Mouse (Mus musculus) effector memory CD4-positive, alpha-beta T cell, adult 7 months (primary cell): ENCODE results near the gene Inca1. TPM values are rescaled to one million over a fixed set of nuclear protein-coding genes. Genes with fewer than 3 reads are reported as not detected.

Experiments
- polyA plus RNA-seq: library from polyadenylated mRNA; unstranded; fragments of 100-300 nt; shearing (Covaris generic); gene quantifications from one replicate; pipeline ENCODE4 v1.2.1, GENCODE M21; 2017

Inca1 gene
- 0.35 TPM for polyA plus RNA-seq

GRCm38 (mm10) chr11:70699722-70700556 is at the start of gene Inca1, which contains the start of gene Kif1c:
Inca1 (minus strand) TSS chr11:70700155.
Kif1c (plus strand) TSS chr11:70700548.

GRCm38 (mm10) chr11:70687601-70688199 is 12.3 kb downstream of the Inca1 start, which contains the start of gene Camta2:
Camta2 (minus strand) TSS chr11:70688105.

GRCm38 (mm10) chr11:70668771-70669505 is 31.0 kb downstream of the Inca1 start, which contains the start of gene Spag7:
Spag7 (minus strand) TSS chr11:70669416.

DNA sequence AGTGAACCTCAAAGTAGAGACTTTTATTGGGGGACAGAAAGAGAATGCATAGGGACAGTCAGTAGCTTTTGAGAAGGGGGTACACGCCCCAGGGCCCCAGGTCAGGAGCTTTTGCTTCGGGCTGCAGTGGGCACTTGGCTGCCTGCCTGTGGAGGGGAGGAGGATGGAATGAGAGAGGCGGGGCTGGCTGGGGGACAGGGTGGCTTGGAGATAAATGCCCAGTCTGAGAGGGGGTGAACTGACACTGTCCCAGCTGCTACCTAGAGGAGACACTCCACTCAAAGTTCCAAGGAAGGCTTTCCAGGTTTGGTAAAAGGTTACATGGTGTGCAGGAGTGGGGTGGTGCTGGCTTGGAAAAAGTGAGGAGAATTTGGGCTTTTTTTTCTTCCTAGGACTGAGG is 43.0 kb downstream of the Inca1 start, which contains the start of gene Eno3:
Gene Eno3, plus strand, starts transcription at position 239 of the 400 bp plus-strand sequence.

DNA sequence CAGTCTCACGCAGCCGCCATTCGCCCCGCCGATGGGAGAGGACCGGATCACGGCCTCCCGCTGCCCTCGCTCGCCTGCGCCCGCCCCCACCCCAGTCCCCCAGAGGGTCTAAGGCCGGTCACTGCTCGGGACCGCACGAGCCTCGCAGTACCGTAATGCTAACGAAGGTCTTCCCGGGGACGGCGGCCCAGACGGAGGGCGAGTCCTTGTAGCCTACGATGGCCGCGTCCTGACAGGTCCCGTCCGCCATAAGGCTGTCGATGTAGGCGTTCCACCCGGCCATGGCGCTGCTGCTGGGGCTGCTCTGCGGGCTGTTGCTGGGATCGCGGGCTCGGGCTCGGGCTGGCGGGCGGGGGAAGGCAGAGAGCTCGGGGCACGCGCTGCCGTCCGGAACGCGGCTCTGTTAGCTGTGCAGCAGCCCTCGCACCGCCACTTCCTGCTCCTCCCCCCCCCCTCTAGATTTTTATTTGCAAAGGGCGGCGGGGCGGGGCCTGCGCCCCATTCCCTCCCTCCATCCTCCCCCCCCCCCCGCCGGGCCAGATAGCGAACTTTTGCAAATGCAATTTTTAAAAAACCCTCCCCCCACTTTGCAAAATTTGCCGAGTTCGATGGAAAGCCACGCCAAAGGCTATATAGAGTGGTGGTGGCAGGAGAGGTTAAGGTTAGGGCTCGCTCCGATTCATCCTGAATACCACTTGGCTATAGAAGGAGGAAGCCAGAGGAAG is 45.6 kb downstream of the Inca1 start, which contains the start of gene Pfn1:
Gene Pfn1, minus strand, starts transcription at position 447 of the 725 bp plus-strand sequence.

DNA sequence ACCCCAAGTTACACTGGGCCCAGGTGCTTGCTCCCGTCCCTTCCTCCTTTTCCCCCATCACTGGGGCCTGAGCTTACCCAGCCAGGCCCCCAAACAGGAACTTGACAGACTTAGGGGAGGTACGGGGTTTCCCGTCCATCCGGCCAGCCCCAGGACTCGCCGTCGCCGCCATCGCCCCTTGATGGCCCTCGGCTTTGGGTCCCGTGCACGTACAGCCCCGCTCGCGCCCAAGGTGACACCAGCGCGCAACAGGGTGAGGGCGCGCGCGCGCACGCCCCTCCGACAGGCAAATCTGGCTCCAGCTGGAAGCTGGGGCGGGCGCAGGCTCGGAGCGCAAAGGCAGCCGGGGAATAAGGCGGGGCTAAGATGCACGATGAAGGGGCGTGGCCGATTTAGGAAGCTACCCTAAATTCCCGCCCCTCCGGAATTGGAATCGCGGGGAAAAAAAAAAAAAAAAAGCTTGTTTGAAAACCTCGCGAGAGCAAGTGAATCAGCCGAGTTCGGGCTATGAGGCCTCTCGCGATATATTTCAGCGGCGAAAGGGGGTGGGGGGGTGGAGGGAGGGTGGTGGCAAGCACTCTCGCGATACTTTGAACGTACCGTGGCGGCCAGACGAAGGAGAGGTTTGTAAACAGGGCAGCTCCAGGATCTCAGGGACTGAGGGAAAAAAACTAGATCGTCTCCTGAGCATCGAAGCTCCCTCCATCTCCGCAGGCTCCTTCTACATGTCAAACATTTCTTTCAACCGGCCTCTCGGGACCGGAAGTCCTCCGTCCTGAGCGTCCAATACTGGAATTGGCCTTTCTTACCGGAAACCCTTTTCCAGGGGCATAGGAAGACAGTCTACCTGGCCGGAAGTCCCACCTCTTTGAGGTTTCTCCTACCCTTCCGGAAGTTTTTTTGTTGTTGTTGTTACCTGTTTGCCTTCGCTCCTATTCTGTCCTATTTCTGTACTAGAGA is 53.0 kb downstream of the Inca1 start, which contains the start of the genes Rnf167 and Slc25a11:
Gene Rnf167, plus strand, starts transcription at position 545 of the 960 bp plus-strand sequence.
Gene Slc25a11, minus strand, starts transcription at position 789 of the 960 bp plus-strand sequence.

DNA sequence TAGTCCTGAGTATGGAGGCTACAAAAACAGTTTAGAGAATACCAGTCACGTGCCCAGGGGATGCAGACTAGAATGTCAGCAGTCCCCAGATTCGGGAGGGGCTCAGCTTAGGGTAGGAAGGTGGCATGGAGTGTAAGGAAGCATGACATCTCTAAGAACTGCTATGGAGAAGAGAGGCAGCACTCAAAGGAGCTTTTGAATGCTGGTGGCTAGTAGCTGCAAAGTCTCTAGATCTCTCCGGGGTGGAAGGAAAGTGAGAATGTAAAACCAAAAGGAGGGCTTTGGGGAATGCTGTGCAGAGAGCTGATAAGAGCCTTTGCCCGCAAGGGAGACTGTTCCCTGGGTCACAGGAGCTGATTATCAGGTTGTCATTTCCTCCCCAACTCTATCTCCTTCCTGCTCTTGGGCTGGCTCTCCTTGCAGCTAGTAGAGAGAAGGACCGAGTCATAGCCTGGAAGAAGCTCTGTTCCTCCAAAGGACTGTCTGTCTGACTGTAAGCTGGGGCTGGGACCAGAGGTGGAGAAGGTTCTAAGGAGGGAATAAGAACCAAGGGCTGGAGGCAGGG is 61.2 kb downstream of the Inca1 start, which contains the start of gene Gp1ba:
Gene Gp1ba, plus strand, starts transcription at position 409 of the 565 bp plus-strand sequence.

Other genes with a start within 250 kb of the Inca1 start
- gene Med11, start 248.2 kb downstream of the Inca1 start, polyA plus RNA-seq = 192 TPM
- gene Zmynd15, start 240.7 kb downstream of the Inca1 start, polyA plus RNA-seq = 0.43 TPM
- gene Cxcl16, start 240.2 kb downstream of the Inca1 start, polyA plus RNA-seq = 3.0 TPM
- gene Tm4sf5, start 194.9 kb downstream of the Inca1 start, polyA plus RNA-seq = 0.67 TPM
- not detected for gene Vmo1, start 185.5 kb downstream of the Inca1 start, polyA plus RNA-seq
- not detected for gene Gltpd2, start 181.0 kb downstream of the Inca1 start, polyA plus RNA-seq
- gene Psmb6, start 174.8 kb downstream of the Inca1 start, polyA plus RNA-seq = 301 TPM
- not detected for gene Gm40193, start 167.2 kb downstream of the Inca1 start, polyA plus RNA-seq
- 12.7 TPM for gene Pld2, start 160.1 kb downstream of the Inca1 start, polyA plus RNA-seq
- 24.3 TPM for gene Mink1, start 137.3 kb downstream of the Inca1 start, polyA plus RNA-seq
- 1.5 TPM for gene 4930544D05Rik, start 84.3 kb downstream of the Inca1 start, polyA plus RNA-seq
- gene Chrne, start 80.9 kb downstream of the Inca1 start, polyA plus RNA-seq = 10.7 TPM
- gene Gp1ba, start 61.0 kb downstream of the Inca1 start, polyA plus RNA-seq = not detected
- 286 TPM for gene Rnf167, start 52.9 kb downstream of the Inca1 start, polyA plus RNA-seq
- gene Slc25a11, start 52.7 kb downstream of the Inca1 start, polyA plus RNA-seq = 71.3 TPM
- 2,639 TPM for gene Pfn1, start 45.5 kb downstream of the Inca1 start, polyA plus RNA-seq
- 11.1 TPM for gene Eno3, start 43.0 kb downstream of the Inca1 start, polyA plus RNA-seq
- gene Spag7, start 30.7 kb downstream of the Inca1 start, polyA plus RNA-seq = 67.7 TPM
- 41.4 TPM for gene Camta2, start 12.1 kb downstream of the Inca1 start, polyA plus RNA-seq
- 1.4 TPM for gene Kif1c, start 393 bp upstream of the Inca1 start, polyA plus RNA-seq
- gene Zfp3, start 64.1 kb upstream of the Inca1 start, polyA plus RNA-seq = 4.1 TPM
- gene Scimp, start 112.4 kb upstream of the Inca1 start, polyA plus RNA-seq = not detected
- gene Rabep1, start 144.6 kb upstream of the Inca1 start, polyA plus RNA-seq = 69.6 TPM